Mouse (Mus musculus): Measurements from ENCODE around the gene Fahd1. TPM values are rescaled to one million over a fixed set of nuclear protein-coding genes. Genes with fewer than 3 reads are reported as not detected.

The Fahd1 gene
- total RNA-seq, 2 experiments from 2014 or later: 21.1 to 22.4 TPM

DNA sequence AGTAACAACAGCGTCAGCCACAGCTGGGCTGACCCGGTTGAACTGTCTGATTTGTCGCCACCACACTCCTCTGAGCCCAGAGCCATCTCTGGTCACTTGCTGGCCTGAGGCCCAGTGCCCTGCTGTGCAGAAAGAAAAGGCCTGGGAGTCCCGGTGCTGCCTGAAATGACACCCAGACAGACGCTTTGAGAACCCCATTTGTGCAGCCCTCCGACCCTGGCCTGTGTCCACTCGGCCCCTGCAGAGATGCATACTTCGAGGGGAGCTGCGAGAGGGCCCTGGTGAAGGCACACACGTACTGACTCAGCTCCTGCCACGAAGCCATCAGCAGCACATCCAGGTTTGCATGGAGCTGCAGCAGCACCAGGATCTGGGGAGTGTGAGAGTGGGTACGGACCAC, 42.6 kb upstream of the Fahd1 start:
- no peak for TF ChIP-seq CTCF (conservative IDR thresholded peaks at IDR 0.05)
- no peak for DNase-seq (ENCODE audit: low spot score in 2 of 2)
- H3K27ac ChIP-seq: no peak overlapping the region
- no peak overlapping the region for H3K4me3 ChIP-seq

DNA sequence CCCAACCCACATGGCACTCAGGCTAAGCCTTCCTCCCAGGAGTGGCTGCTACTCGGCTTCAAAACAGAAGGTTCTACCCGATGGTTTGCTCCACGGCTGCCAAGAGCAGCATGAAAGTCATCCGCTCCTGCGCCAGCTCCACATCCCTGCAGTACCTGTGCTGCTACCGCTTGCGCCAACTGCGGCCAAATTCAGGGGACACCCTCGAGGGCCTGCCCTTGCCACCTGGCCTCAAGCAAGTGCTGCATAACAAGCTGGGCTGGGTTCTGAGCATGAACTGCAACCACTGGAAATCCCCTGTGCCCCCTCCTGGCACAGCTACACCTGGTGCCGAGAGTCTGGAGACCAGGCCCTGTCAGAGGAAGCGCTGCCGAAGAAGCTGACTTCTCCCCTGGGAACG, 41.2 kb upstream of the Fahd1 start:
- H3K4me3 ChIP-seq: no peak overlapping the region
- DNase-seq (ENCODE audit: low spot score in 2 of 2): no peak
- TF ChIP-seq CTCF (conservative IDR thresholded peaks at IDR 0.05): no peak
- H3K27ac ChIP-seq: peak overlapping the region; percentile 48; the same call in 1 of the 2 replicates

DNA sequence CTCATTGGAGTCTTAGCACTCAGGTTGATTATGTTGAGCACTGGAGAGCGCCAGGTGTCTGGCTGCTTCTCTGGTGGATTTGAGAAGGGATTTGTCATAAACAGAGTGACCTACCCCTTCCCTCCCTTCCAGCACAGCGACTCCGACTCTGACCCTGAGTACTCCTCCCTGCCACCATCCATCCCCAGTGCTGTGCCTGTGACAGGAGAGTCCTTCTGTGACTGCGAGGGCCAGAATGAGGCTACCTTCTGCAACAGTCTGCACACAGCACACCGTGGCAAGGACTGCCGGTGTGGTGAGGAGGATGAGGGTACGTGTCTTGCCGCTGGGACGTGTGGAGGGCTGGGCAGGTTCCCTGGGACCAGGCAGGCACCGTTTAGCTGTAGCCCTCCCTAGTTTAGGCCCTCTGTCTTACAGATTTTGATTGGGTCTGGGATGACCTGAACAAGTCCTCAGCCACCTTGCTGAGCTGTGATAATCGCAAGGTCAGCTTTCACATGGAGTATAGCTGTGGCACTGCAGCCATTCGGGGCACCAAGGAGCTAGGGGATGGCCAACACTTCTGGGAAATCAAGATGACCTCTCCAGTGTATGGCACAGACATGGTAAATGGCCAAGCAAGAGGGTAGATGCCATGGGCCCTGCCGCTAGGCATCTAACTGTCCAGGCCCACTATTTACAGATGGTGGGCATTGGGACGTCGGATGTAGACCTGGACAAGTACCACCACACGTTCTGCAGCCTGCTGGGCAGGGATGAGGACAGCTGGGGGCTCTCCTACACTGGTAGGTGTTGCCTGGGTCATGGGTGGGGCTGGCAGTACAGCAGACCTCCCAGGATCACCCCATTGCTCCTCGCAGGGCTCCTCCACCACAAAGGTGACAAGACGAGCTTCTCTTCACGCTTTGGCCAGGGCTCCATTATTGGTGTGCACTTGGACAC, 40.3 kb upstream of the Fahd1 start:
- DNase-seq (ENCODE audit: low spot score in 2 of 2): no peak
- no peak overlapping the region; the same call in 1 of the 2 replicates for H3K27ac ChIP-seq

DNA sequence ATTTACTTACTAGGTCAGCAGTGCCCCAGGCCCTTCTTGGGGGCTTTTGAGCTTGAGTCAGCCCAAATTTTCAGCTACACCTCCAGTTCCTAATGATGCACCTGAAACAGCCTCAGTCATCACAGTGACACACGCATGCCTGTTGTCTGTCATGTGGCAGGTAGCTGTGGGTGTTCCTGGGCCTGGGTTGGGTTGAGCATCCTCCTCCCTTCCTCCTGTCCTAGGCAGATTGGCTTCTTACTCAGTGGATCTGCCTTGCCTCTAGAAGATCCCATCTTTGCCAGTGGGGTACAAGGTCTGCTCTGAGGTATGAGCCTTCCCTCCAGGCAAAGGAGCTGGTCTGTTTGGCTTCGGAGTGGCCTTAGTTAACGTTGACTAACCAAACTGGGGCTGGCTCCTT, 38.7 kb upstream of the Fahd1 start:
- Histone ChIP-seq H3K27ac (no peak overlapping the region), H3K4me3 (no peak overlapping the region)
- no peak for DNase-seq (ENCODE audit: low spot score in 2 of 2)
- no peak for TF ChIP-seq CTCF (conservative IDR thresholded peaks at IDR 0.05)

More for the DNA sequence above, 40.3 kb upstream of the Fahd1 start:
- no peak for TF ChIP-seq CTCF (conservative IDR thresholded peaks at IDR 0.05)
- H3K4me3 ChIP-seq: no peak overlapping the region

DNA sequence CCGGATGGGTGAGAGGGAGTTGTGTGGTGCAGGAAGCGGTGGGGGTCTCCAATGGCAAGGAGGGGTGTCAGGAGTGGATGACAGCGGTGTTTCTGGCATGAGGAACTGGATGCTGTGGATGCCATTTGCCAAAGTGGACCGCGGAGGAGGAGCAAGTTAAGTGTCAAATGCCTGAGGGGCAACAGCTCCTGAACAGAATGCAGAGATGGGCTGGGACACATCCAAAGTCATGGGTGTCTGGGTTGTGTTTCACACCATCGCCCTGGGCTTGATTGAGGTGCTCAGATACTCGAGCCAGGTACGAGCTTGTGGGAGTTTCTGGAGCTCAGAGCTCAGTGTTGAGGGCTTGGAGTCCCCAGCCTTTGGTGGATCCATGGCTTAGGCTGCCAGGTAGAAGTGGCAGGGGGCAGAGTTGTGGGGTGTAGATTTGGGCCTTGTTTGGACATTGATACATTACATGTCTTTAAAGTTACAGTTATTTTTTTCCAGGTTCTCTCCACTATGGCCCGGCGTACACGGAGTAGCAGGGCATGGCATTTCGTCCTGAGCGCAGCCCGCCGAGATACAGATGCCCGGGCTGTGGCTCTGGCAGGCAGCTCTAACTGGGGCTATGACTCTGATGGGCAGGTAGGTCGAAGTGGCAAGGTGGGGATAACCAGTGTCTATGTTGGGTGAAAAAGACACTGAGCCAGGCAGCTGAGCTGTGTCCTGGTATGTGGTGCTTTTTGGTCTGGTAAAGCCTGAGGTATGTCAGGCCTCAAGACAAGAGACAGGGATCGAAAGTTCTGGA, 37.3 kb upstream of the Fahd1 start:
- peak overlapping the region; percentile 76 for H3K4me3 ChIP-seq
- H3K27ac ChIP-seq: peak overlapping the region; percentile 98
- no peak for TF ChIP-seq CTCF (conservative IDR thresholded peaks at IDR 0.05)
- peak in 1 of 2 experiments; percentile 8 for DNase-seq (ENCODE audit: low spot score in 2 of 2)

DNA sequence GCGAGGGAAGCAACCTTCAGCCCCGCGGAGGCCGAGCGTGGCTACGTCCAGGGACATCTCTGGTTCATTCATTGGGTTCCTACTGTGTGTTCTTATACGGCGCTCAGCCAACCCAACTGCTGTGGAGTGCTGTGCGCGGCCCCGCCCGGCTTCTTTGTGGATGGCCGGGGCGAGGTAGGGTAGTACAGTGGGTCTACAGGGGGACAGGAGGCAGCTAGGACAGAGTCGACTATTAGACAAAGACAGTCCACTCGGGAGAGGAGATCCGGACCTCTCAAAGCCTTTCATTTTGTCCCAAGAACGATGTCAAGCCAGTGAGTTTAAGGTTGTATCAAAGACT, 36.7 kb upstream of the Fahd1 start:
- TF ChIP-seq CTCF (conservative IDR thresholded peaks at IDR 0.05): no peak; the same call in 1 of the 2 replicates
- peak overlapping the region; percentile 98 for H3K27ac ChIP-seq
- no peak for DNase-seq (ENCODE audit: low spot score in 2 of 2)
- H3K4me3 ChIP-seq: peak overlapping the region; percentile 76

DNA sequence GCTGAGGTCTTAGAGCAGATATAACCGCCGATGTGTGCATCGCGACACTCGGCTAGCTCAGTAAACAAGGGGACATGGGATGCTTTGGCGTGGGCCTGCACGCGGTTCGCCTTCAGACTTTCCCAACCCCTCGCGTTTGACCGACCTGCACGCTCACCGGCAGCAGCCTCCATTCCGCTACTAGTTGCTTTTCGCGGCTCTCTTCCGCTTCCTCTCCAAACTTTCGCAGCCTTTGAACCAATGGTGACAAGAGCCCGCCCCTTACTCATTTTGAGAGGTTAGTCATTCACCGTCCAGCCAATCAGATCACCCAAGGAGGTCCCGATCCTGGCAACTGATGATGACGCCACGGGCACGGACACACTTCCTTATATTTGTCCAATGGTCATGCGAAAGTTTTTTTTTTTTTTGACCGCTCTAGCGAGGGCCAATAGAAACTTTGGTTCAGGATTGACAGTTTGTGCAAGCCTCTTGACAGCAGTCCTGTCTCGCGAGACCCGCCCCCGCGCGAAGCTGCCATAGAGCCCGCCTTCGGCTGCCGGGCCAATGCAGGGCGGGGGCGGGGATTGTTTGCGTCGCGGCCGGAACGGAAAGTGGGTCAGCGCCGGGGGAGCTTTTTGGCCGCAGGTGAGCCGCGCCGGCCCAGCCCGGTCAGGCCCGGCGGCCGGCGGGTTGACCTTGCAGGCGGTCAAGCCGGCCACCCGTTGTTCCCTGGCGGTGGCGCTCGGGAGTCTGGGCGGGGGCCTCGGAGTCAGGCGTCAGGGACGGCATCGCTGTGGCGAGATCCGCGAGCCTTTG, 36.2 kb upstream of the Fahd1 start, which contains the start of the genes Nubp2 and Spsb3:
Nubp2 (minus strand) TSS at position 216 of the 798 bp plus-strand sequence.
Spsb3 (plus strand) TSS at position 510 of the 798 bp plus-strand sequence.
- peak within 1 kb of the TSS; percentile 98 for H3K27ac ChIP-seq
- H3K4me3 ChIP-seq: peak within 1 kb of the TSS; percentile 94
- TF ChIP-seq CTCF (conservative IDR thresholded peaks at IDR 0.05): peak; percentile 59
- peak; percentile 97 to 99 for DNase-seq (ENCODE audit: low spot score in 2 of 2)

DNA sequence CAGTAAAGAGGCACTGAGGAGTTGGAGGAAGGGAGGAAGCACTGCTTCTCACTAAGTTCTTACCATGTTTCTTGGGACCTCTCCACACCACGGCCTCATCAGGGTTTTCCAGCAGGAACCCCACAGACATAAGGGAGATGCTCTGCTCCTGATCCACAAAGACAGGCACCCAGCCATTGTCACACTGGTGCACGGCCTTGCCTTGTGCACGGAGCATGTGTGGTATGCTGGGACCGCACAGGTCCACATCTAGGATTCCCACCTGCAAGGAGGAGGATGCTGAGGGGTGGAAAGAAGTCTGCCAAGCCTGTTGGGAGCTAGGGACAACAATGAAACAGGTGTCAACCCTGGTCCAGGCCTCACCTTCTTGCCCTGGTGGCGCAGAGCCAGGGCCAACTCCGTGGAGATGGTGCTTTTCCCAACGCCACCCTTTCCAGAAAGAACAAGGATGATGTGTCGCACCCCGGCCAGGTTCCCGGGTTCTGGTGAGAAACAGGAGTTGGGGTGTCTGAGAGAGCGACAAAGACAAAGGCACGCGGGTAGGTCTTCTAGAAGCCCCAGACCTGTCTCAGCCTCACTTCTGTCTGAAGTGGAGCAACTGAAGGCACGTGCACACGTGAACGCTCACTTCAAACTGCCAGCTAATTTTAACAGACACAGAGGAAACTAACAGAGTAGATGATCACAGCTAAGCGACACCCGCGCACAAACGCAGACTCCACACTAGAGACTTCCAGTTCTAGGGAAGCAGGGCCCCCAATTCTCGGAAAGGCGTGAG, 35.4 kb upstream of the Fahd1 start:
- Histone ChIP-seq H3K27ac (peak overlapping the region; percentile 39; the same call in 1 of the 2 replicates), H3K4me3 (peak overlapping the region; percentile 94)
- DNase-seq (ENCODE audit: low spot score in 2 of 2): no peak
- TF ChIP-seq CTCF (conservative IDR thresholded peaks at IDR 0.05): no peak

DNA sequence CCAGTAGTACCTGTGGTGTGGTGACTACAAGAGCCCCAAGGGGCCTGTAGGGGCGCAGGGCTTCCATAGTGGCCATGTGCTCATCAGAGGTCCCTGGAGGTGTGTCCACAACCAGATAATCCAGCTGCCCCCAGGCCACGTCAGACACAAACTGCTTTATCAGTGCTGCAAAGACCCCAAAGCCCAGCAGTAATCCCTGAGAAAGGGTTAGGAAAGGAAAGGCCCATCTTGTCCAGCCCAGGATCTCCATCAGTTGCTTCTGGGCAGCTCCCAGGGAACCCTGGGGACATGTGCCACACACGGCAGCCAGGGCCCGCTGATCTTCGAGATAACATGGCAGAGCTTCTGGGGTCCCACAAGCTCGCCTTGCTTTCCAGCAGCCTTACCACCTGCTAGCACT, 34.2 kb upstream of the Fahd1 start:
- H3K27ac ChIP-seq: no peak overlapping the region
- DNase-seq (ENCODE audit: low spot score in 2 of 2): no peak
- no peak overlapping the region for H3K4me3 ChIP-seq
- TF ChIP-seq CTCF (conservative IDR thresholded peaks at IDR 0.05): no peak

DNA sequence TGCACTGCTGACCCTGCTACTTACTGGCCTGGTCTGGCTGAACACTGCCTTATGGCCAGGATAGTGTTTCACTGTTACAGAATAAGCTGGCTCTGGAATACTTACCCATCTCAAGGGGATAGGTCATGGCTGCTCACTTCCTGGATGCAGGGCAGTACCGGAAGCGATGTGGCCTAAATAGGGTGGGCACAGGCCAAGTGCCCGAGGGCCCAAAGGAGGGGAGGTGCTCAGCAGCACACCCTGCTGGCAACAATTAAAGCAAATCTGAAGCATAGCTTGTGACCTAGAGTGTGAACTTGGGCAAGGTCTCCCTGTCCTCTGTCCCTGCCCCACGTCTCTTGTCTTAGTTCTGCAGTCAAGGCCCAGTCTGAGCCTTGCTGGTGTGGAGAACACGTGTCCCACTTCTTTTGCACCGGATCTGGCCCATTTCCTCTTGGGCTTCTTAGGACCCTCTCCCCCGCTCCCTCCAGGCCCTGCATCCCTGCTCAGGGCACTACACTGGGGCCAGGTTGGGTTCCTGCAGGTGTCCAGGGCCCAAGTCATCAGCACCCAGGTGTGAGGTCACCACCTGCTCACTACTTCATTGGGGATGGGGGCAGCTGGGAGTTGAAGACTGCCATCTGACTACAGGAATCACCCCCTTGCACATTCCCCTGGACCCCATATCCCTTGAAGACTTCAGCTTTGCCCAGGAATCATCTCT, 31.7 kb upstream of the Fahd1 start:
- TF ChIP-seq CTCF (conservative IDR thresholded peaks at IDR 0.05): peak; percentile 77
- Histone ChIP-seq H3K27ac (no peak overlapping the region), H3K4me3 (no peak overlapping the region)
- DNase-seq (ENCODE audit: low spot score in 2 of 2): no peak

DNA sequence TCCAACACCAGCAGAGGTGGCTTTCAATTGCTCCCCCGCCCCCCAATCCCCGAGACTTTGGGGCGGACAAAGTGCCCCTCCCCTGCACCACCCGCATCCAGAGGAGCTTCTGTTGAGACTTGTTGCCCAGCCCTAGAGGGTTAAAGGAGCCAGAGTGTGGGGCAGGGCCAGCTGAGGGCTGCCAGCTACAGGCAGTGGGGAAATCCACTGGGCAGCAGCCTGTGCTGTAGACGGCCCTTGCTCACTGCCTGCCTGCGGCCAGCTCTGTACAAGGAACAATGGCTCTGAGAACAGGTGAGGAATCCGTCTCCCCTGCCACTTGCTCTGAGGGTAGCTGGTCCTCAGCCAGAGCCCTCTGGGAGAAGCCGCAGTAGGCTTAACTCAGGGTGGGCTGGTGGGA, 28.4 kb upstream of the Fahd1 start:
- TF ChIP-seq CTCF (conservative IDR thresholded peaks at IDR 0.05): no peak
- no peak overlapping the region for H3K4me3 ChIP-seq
- no peak for DNase-seq (ENCODE audit: low spot score in 2 of 2)
- no peak overlapping the region for H3K27ac ChIP-seq

Data from layer of hippocampus, adult 2 months (tissue).